Mouse (Mus musculus): ENCODE results near the gene A2ml1. TPM values are rescaled to one million over a fixed set of nuclear protein-coding genes. Genes with fewer than 3 reads are reported as not detected.

Gene A2ml1
- not detected in 2 replicates for polyA plus RNA-seq (2012; ENCODE audit: low replicate concordance)

DNA sequence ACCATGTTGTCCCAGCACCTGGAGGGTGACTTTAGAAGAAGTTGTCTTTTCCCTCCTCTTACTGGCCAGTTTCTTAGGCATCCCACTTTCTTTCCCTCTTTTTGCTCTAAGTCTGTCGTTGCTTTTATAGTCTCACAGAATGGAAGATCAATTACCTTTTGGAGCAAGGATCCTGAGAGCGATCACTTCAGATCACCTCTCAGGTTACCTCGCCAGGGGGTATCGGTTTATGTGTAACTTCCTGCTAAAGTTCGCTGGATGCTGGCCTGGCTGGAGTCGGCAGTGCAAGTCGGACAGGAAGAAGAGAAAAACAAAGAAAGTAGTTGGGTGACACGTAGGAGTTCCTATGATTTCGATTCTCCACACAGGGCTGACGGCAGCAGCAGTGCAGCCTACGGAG is at the start of gene A2ml1:
Gene A2ml1, minus strand, starts transcription at position 101 of the 400 bp plus-strand sequence.

DNA sequence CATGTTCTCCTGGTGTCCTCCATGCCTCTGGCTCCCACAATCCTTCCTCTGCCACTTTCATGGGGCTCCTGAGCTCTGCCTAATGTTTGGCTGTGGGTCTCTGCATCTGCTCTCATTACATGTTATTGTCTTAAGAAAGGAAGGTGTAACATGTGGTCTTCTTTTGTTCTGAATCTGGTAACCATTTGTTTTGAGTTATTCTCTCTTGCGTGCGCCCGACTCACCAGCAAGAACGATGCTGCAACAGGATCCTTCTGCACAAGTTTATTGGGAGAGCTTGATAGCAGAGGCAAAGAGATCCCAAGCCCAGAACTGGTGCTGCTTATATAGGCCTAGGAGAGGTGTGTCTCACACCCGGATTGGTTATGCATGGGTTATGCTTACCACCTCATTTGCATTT is 42.0 kb upstream of the A2ml1 start, which contains the start of gene Klrb1a:
Gene Klrb1a, minus strand, starts transcription at position 101 of the 400 bp plus-strand sequence.

DNA sequence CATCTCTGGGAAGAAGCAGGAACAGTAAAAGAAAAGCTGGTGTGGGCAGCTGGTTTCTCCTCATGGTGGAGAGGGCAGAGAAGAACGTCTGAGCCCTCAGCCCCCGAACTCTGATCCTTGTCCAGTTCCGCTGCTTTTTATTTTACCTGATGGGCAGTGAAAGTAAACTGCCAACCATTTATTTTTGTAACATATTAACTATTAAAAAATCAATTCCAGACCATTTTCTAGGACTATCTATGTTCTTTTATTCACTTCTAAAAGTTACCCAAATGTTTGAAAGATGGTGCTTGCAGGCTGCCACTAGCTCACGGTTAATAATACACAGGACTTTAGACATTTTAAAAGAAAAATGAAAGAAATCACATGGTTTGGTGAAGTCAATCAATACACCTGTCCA is 54.8 kb downstream of the A2ml1 start, which contains the start of gene Pzp:
Gene Pzp, minus strand, starts transcription at position 120 of the 400 bp plus-strand sequence.

Other genes starting within 250 kb of the A2ml1 start
- 0.57 and 0.70 TPM in 2 replicates for gene Tulp3, start 225.8 kb downstream of the A2ml1 start, polyA plus RNA-seq (2012; ENCODE audit: low replicate concordance)
- 32.6 and 53.8 TPM in 2 replicates for gene Rhno1, start 218.7 kb downstream of the A2ml1 start, polyA plus RNA-seq (2012; ENCODE audit: low replicate concordance)
- 41.4 and 98.2 TPM in 2 replicates for gene Foxm1, start 218.6 kb downstream of the A2ml1 start, polyA plus RNA-seq (2012; ENCODE audit: low replicate concordance)
- gene Tex52, start 206.2 kb downstream of the A2ml1 start, polyA plus RNA-seq (2012; ENCODE audit: low replicate concordance) = not detected in 2 replicates
- gene Gm44596, start 206.1 kb downstream of the A2ml1 start, polyA plus RNA-seq (2012; ENCODE audit: low replicate concordance) = not detected in 2 replicates
- not detected in 2 replicates for gene Nrip2, start 182.3 kb downstream of the A2ml1 start, polyA plus RNA-seq (2012; ENCODE audit: low replicate concordance)
- gene Itfg2, start 156.7 kb downstream of the A2ml1 start, polyA plus RNA-seq (2012; ENCODE audit: low replicate concordance) = 21.7 and 25.3 TPM in 2 replicates
- 181 and 301 TPM in 2 replicates for gene Fkbp4, start 142.9 kb downstream of the A2ml1 start, polyA plus RNA-seq (2012; ENCODE audit: low replicate concordance)
- gene Pzp, start 54.9 kb downstream of the A2ml1 start, polyA plus RNA-seq (2012; ENCODE audit: low replicate concordance) = 0.39 TPM in 1 of 2 replicates, not detected in the other
- not detected in 2 replicates for gene Klrb1a, start 41.9 kb upstream of the A2ml1 start, polyA plus RNA-seq (2012; ENCODE audit: low replicate concordance)
- not detected in 2 replicates for gene Clec2h, start 80.8 kb upstream of the A2ml1 start, polyA plus RNA-seq (2012; ENCODE audit: low replicate concordance)
- not detected in 2 replicates for gene Klrb1, start 141.5 kb upstream of the A2ml1 start, polyA plus RNA-seq (2012; ENCODE audit: low replicate concordance)
- 0.15 TPM in 1 of 2 replicates, not detected in the other for gene Klrb1c, start 207.6 kb upstream of the A2ml1 start, polyA plus RNA-seq (2012; ENCODE audit: low replicate concordance)
- gene Gm44511, start 244.7 kb upstream of the A2ml1 start, polyA plus RNA-seq (2012; ENCODE audit: low replicate concordance) = not detected in 2 replicates
- gene Klrb1b, start 244.7 kb upstream of the A2ml1 start, polyA plus RNA-seq (2012; ENCODE audit: low replicate concordance) = not detected in 2 replicates

Measured in leukemia stem cell, adult 10-12 weeks (primary cell).